Mouse (Mus musculus) small intestine, adult 2 months (tissue): ENCODE results near the gene Mief2. TPM values are rescaled to one million over a fixed set of nuclear protein-coding genes. Genes with fewer than 3 reads are reported as not detected.

Experiments
- H3K27ac ChIP-seq: fragments of 200-500 bp; 2 replicates; pipeline ENCODE4 v1.5.1; 2012; ENCODE audit warnings: low read depth, low read length, control low read depth, inconsistent platforms; ENCODE audit not compliant: insufficient read depth
- H3K27me3 ChIP-seq: fragments of 200-500 bp; 2 replicates; pipeline ENCODE4 v1.6.1; 2012; ENCODE audit warnings: mild to moderate bottlenecking, moderate library complexity, low read length, inconsistent platforms; ENCODE audit not compliant: control insufficient read depth, insufficient read depth
- H3K36me3 ChIP-seq: fragments of 200-500 bp; 2 replicates; pipeline ENCODE4 v1.6.1; 2012; ENCODE audit warnings: mild to moderate bottlenecking, low read length, control low read depth, inconsistent platforms; ENCODE audit not compliant: control insufficient read depth, insufficient read depth
- H3K4me1 ChIP-seq: fragments of 200-500 bp; 2 replicates; pipeline ENCODE4 v1.6.1; 2012; ENCODE audit warnings: low read length, inconsistent platforms, mixed read lengths; ENCODE audit not compliant: control insufficient read depth, insufficient read depth, insufficient read length
- H3K4me3 ChIP-seq: fragments of 200-500 bp; 2 replicates; pipeline ENCODE4 v1.5.1; 2012; ENCODE audit warnings: low read depth, mild to moderate bottlenecking, control low read depth, inconsistent platforms, low read length, moderate library complexity
- CTCF ChIP-seq: fragments of 200-500 bp; IDR thresholded peaks from 2 replicates; pipeline ENCODE4 v1.5.1; 2012; ENCODE audit warnings: low read depth, mild to moderate bottlenecking, control low read depth, inconsistent platforms, low read length, moderate library complexity, mixed read lengths; ENCODE audit not compliant: insufficient replicate concordance, insufficient read length; ENCODE audit errors: extremely low read depth
- POLR2A ChIP-seq: fragments of 200-500 bp; IDR thresholded peaks from 2 replicates; pipeline ENCODE4 v1.6.1; 2012; ENCODE audit warnings: low read depth, mild to moderate bottlenecking, control low read depth, inconsistent platforms, low read length, moderate library complexity
- WGBS: fragments of 180-500 bp; shearing (Covaris S2); methylation state at CpG from one replicate; pipeline ENCODE4 v1.1.7; 2018; 5-methylcytosine and 5-hydroxymethylcytosine counted together
- polyA plus RNA-seq: library from polyadenylated mRNA; depleted of rRNA; stranded (reverse); fragments of >200 nt; gene quantifications from 2 replicates; pipeline ENCODE4 v1.2.3, GENCODE M21; 2012

The Mief2 gene
- polyA plus RNA-seq, 1 experiment: 9.3 TPM

GRCm38 (mm10) chr11:60769322-60769721 lies 41.1 kb downstream of the Mief2 start:
- 72% methylated on average over 2 of the region's 2 CpGs for WGBS
- Histone ChIP-seq H3K4me1 (no peaks in the 10 kb centered on the region), H3K4me3 (no peak overlapping the region), H3K27me3 (no peaks in the 10 kb centered on the region), H3K27ac (no peak overlapping the region), H3K36me3 (no peaks in the 10 kb centered on the region)
- no peak for TF ChIP-seq POLR2A
- no peak for TF ChIP-seq CTCF

- 85% methylated on average over 3 of the region's 3 CpGs for WGBS
- no peak overlapping the region for H3K4me3 ChIP-seq
- TF ChIP-seq CTCF (no peak), POLR2A (no peak)
- no peaks in the 10 kb centered on the region for H3K27me3 ChIP-seq
- no peaks in the 10 kb centered on the region for H3K36me3 ChIP-seq
- H3K4me1 ChIP-seq: no peaks in the 10 kb centered on the region
- no peak overlapping the region for H3K27ac ChIP-seq
Observed at GRCm38 (mm10) chr11:60770776-60771175, 42.6 kb downstream of the Mief2 start.

DNA sequence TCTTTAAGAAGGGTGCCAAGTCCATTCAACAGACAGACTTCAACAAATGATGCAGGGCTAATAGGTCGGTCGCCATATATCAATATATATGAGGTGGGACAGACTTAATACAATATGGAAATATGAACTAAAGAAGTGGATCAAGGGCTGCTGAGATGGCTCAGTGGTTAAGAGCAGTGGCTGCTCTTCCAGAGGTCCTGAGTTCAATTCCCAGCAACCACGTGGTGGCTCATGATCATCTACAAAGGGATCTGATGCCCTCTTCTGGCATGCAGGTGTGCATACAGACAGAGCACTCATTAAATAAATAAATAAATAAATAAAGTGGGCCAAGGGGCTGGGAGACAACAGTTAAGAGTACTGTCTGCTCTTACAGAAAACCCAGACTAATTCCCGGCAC lies 44.0 kb downstream of the Mief2 start:
- TF ChIP-seq POLR2A: no peak
- no peak for TF ChIP-seq CTCF
- H3K4me3 ChIP-seq: no peak overlapping the region
- H3K27me3 ChIP-seq: no peaks in the 10 kb centered on the region
- WGBS: 87% methylated on average over 4 of the region's 4 CpGs
- H3K4me1 ChIP-seq: no peaks in the 10 kb centered on the region
- no peak overlapping the region for H3K27ac ChIP-seq
- no peaks in the 10 kb centered on the region for H3K36me3 ChIP-seq

- Histone ChIP-seq H3K27ac (no peak overlapping the region), H3K27me3 (no peaks in the 10 kb centered on the region), H3K4me3 (no peak overlapping the region), H3K4me1 (peaks cover 10% of the 10 kb centered on the region; the same call in 1 of the 2 replicates), H3K36me3 (no peaks in the 10 kb centered on the region; the same call in 1 of the 2 replicates)
- TF ChIP-seq POLR2A (no peak), CTCF (no peak)
- WGBS: 80% methylated on average over 3 of the region's 3 CpGs
Observed at GRCm38 (mm10) chr11:60774158-60774689, 46.0 kb downstream of the Mief2 start.

DNA sequence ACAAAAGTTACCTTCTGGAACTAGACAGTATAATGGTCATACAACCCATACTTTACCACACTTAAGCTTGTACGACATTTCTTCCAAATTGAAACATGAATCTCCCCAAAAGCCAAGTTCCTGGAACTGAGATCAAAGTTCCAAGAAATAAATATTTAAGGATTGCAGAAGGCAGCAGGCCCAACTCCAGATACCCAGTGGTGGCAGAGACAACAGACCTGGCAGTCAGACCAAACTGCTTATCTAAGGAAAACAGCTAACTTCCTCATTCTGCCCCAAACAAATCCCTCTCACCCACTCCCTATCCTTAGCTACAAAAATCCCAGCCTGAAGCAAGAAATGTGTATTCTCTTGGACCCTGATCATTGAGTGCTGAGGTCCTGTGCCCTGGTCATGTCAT lies 46.6 kb downstream of the Mief2 start:
- WGBS: 14% methylated on average over 1 of the region's 1 CpGs
- no peaks in the 10 kb centered on the region for H3K27me3 ChIP-seq
- peaks cover 16% of the 10 kb centered on the region for H3K4me1 ChIP-seq
- peaks cover 2% of the 10 kb centered on the region for H3K36me3 ChIP-seq
- no peak overlapping the region for H3K4me3 ChIP-seq
- no peak overlapping the region for H3K27ac ChIP-seq
- TF ChIP-seq CTCF: no peak
- no peak for TF ChIP-seq POLR2A

- Histone ChIP-seq H3K27me3 (no peaks in the 10 kb centered on the region), H3K4me1 (peaks cover 20% of the 10 kb centered on the region), H3K27ac (no peak overlapping the region), H3K36me3 (peaks cover 2% of the 10 kb centered on the region), H3K4me3 (no peak overlapping the region)
- TF ChIP-seq POLR2A (no peak), CTCF (no peak)
- 48% methylated on average over 6 of the region's 6 CpGs for WGBS
Observed at GRCm38 (mm10) chr11:60775578-60775977, 47.4 kb downstream of the Mief2 start.

- no peaks in the 10 kb centered on the region for H3K27me3 ChIP-seq
- peak overlapping the region; percentile 46 for H3K27ac ChIP-seq
- TF ChIP-seq CTCF (no peak), POLR2A (no peak; the same call in 1 of the 2 replicates)
- peaks cover 23% of the 10 kb centered on the region for H3K4me1 ChIP-seq
- peaks cover 2% of the 10 kb centered on the region for H3K36me3 ChIP-seq
- WGBS: 2% methylated on average over 17 of the region's 17 CpGs
- peak overlapping the region; percentile 78 for H3K4me3 ChIP-seq
Observed at GRCm38 (mm10) chr11:60776107-60776828, 48.1 kb downstream of the Mief2 start.
